Mouse (Mus musculus): ENCODE data around the gene Fto.

DNA sequence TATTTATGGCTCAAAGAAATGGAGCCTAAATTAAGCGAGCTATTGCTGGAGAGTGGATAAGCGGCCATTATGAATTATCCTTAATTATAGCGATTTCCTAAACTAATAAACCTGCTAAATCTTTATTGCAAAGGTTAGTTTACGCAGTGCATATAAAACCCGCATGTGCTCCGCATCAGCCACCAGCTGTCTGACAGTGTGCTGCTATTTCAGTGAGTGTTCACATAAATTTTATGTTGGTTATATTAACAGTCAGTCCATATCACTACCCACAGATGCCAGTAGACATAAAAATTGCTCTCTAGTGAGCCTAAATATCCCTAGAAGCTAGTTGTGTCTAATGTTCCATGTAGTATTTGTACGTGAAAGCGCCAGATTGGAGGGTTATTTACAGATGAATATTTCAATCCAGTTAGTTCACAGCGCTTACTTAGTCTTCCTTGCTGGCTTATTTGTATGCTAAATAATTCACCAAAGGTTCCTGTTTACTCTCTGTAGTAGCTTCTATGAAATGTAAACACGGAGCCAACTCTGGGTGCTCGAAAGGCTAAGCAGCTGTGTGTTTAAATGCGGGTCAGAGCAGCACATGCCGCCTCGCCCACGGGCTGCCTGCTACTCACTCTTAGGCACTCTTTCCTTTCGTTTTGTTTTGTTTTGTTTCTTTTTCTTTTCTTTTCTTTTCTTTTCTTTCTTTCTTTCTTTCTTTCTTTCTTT is 317.2 kb downstream of the Fto start:
- TF ChIP-seq POLR2A (IDR thresholded peaks at IDR 0.05; ENCODE audit: low read depth, low read length) (no peak), MEF2A (IDR thresholded peaks at IDR 0.05; ENCODE audit: borderline replicate concordance, low read depth, low read length) (no peak), EP300 (IDR thresholded peaks at IDR 0.05; ENCODE audit: low read length) (no peak), CTCF (conservative IDR thresholded peaks at IDR 0.05 in 1 of 2, IDR thresholded peaks at IDR 0.05 in 1 of 2; ENCODE audit: low read depth in 2 of 2, low read length in 2 of 2) (no peak), USF2 (conservative IDR thresholded peaks at IDR 0.05; ENCODE audit: low read depth, low read length) (no peak), NELFE (IDR thresholded peaks at IDR 0.05; ENCODE audit: low read depth, low read length) (no peak), E2F4 (IDR thresholded peaks at IDR 0.05; ENCODE audit: insufficient replicate concordance, low read depth, low read length) (no peak), UBTF (IDR thresholded peaks at IDR 0.05; ENCODE audit: low read depth, low read length) (no peak), HCFC1 (IDR thresholded peaks at IDR 0.05; ENCODE audit: low read depth, low read length) (no peak)

Measured in CH12.LX (cell line).